Mouse (Mus musculus) large intestine, adult 2 months (tissue): ENCODE data around the gene Clta. TPM values are rescaled to one million over a fixed set of nuclear protein-coding genes. Genes with fewer than 3 reads are reported as not detected.
"Not testable (repeated sequence)": the region's sequence is repeated elsewhere in the genome, so short reads cannot be mapped to it uniquely, and the experiment has no call there.

ENCODE experiments used
- DNase-seq: peaks from one replicate; pipeline ENCODE4 v3.0.0-alpha.2; 2012; ENCODE audit warnings: low read depth, low spot score
- WGBS: fragments of 180-500 bp; shearing (Covaris S2); methylation state at CpG from one replicate; pipeline ENCODE4 v1.1.7; 2018; 5-methylcytosine and 5-hydroxymethylcytosine counted together
- polyA plus RNA-seq: library from polyadenylated mRNA; depleted of rRNA; stranded (reverse); fragments of >200 nt; gene quantifications from 2 replicates; pipeline ENCODE4 v1.2.3, GENCODE M21; 2012

The Clta gene
- polyA plus RNA-seq, 1 experiment, result 166 TPM

- DNase-seq, result no peak
- WGBS, result 14% methylated on average over 11 of the region's 11 CpGs
These were observed 9.3 kb downstream of the Clta start for GRCm38 (mm10) chr4:44013391-44014070.

GRCm38 (mm10) chr4:44016071-44016470, 11.8 kb downstream of the Clta start:
- DNase-seq, result no peak
- 73% methylated on average over 4 of the region's 4 CpGs for WGBS

- 56% methylated on average over 12 of the region's 12 CpGs for WGBS
- DNase-seq, result no peak
These were observed 12.5 kb downstream of the Clta start for GRCm38 (mm10) chr4:44016791-44017190.

- no peak for DNase-seq
- 68% methylated on average over 4 of the region's 4 CpGs for WGBS
These were observed 18.1 kb downstream of the Clta start for GRCm38 (mm10) chr4:44022323-44022722.

- WGBS, result 88% methylated on average over 11 of the region's 11 CpGs
- no peak for DNase-seq
These were observed 18.5 kb downstream of the Clta start for GRCm38 (mm10) chr4:44022766-44023165.

GRCm38 (mm10) chr4:44023681-44024080, 19.4 kb downstream of the Clta start:
- no peak for DNase-seq
- WGBS, result 93% methylated on average over 9 of the region's 9 CpGs

- 96% methylated on average over 6 of the region's 6 CpGs for WGBS
- DNase-seq, result no peak
These were observed 20.0 kb downstream of the Clta start for GRCm38 (mm10) chr4:44024241-44024640.

- WGBS, result 89% methylated on average over 6 of the region's 6 CpGs
- DNase-seq, result no peak
These were observed 21.3 kb downstream of the Clta start for GRCm38 (mm10) chr4:44025570-44025969.

- 63% methylated on average over 16 of the region's 16 CpGs for WGBS
- no peak for DNase-seq
These were observed 24.3 kb downstream of the Clta start for GRCm38 (mm10) chr4:44028303-44029135.

- 83% methylated on average over 15 of the region's 15 CpGs for WGBS
- no peak for DNase-seq
These were observed 25.4 kb downstream of the Clta start for GRCm38 (mm10) chr4:44029661-44030066.

GRCm38 (mm10) chr4:44031521-44031920, 27.3 kb downstream of the Clta start:
- 74% methylated on average over 5 of the region's 5 CpGs for WGBS
- no peak for DNase-seq

- 19% methylated on average over 5 of the region's 5 CpGs for WGBS
- no peak for DNase-seq
These were observed 32.2 kb downstream of the Clta start for GRCm38 (mm10) chr4:44036455-44036854.

GRCm38 (mm10) chr4:44040802-44041201, 36.5 kb downstream of the Clta start:
- no peak for DNase-seq
- WGBS, result 59% methylated on average over 4 of the region's 4 CpGs

- no peak for DNase-seq
- WGBS, result 27% methylated on average over 5 of the region's 5 CpGs
These were observed 38.2 kb downstream of the Clta start for GRCm38 (mm10) chr4:44042429-44042828.

GRCm38 (mm10) chr4:44043182-44043581, 38.9 kb downstream of the Clta start:
- WGBS, result 77% methylated on average over 4 of the region's 4 CpGs
- DNase-seq, result not testable (repeated sequence)

- 82% methylated on average over 5 of the region's 5 CpGs for WGBS
- no peak for DNase-seq
These were observed 40.6 kb downstream of the Clta start for GRCm38 (mm10) chr4:44044685-44045356.

- 55% methylated on average over 5 of the region's 5 CpGs for WGBS
These were observed 41.8 kb downstream of the Clta start for GRCm38 (mm10) chr4:44046066-44046465.

GRCm38 (mm10) chr4:44049812-44050211, 45.6 kb downstream of the Clta start:
- WGBS, result 67% methylated on average over 5 of the region's 5 CpGs
- no peak for DNase-seq

More at GRCm38 (mm10) chr4:44046066-44046465, 41.8 kb downstream of the Clta start:
- no peak for DNase-seq

- no peak for DNase-seq
- WGBS, result 65% methylated on average over 13 of the region's 13 CpGs
These were observed 55.4 kb downstream of the Clta start for GRCm38 (mm10) chr4:44059674-44060073.

- WGBS, result 52% methylated on average over 9 of the region's 9 CpGs
- no peak for DNase-seq
These were observed 57.8 kb downstream of the Clta start for GRCm38 (mm10) chr4:44062062-44062461.
